Mouse (Mus musculus) G1E (cell line): ENCODE measurements around the gene Cfap45.

Experiments used
- CTCF ChIP-seq: IDR thresholded peaks from 2 replicates; pipeline ENCODE4 v1.5.1; 2012; ENCODE audit warnings: low read depth, low read length, inconsistent platforms, mixed read lengths
- GATA1 ChIP-seq: IDR thresholded peaks from 2 replicates; pipeline ENCODE4 v1.6.1; 2012; ENCODE audit warnings: borderline replicate concordance, low read length, inconsistent platforms, mixed read lengths
- GATA2 ChIP-seq: IDR thresholded peaks from 2 replicates; pipeline ENCODE4 v1.6.1; 2012; ENCODE audit warnings: low read depth, low read length, inconsistent platforms, borderline replicate concordance
- TAL1 ChIP-seq: conservative IDR thresholded peaks from 2 replicates; pipeline ENCODE4 v1.6.1; 2012; ENCODE audit warnings: low read depth, low read length, inconsistent platforms, mixed read lengths

DNA sequence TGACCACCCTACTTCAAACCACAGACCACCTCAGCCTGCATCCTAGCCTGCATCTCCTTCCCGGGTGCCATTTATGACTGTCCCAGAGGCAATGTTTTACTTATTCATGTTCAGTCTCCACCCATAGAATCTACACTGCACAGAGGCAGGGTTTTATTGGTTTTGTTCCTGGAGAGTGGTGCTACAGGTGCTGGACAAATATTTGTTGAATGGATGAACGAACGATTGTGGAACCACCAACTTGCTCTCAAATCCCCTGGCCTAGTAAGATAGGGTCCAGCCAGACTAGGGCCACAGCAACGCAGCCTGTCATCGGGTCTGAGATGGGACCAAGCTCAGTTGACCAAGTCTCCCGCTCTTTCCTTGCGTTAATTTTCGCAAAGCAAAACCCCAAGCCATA lies 10.6 kb upstream of the Cfap45 start:
- TF ChIP-seq CTCF = no peak
- no peak for TF ChIP-seq GATA1
- no peak for TF ChIP-seq TAL1
- TF ChIP-seq GATA2 = no peak
